12 mouse cellular contexts compared by ENCODE assay signal in genomic region chr8:122905346-122905745, GRCm38 (mm10). TPM values are rescaled to one million over a fixed set of nuclear protein-coding genes. Genes with fewer than 3 reads are reported as not detected.
DNase-seq lines count a peak whose midpoint lies in the region; TF ChIP-seq lines count a peak whose summit lies in the region.
"Had no signal": no experiment of that assay in that cellular context is flagged by ENCODE, and none has a peak within 500 bp of the region (broad histone marks: within the 10 kb centered on the region; RNA-seq: fewer than 3 reads in every experiment).

No protein-coding gene starts in this region.

- no peak overlapping the region for H3ac ChIP-seq in myocyte (ENCODE audit: control insufficient read depth, insufficient read length)

- no peak overlapping the region for H3K4me3 ChIP-seq in myocyte
- H3K4me3 ChIP-seq: erythroblast, embryonic 14.5 days; limb, embryonic 15.5 days had no signal

- peak overlapping the region; percentile 78 for H3K4me2 ChIP-seq in myocyte (ENCODE audit: low read depth)
- H3K4me2 ChIP-seq: limb, embryonic 15.5 days had no signal

- no peaks in the 10 kb centered on the region for H3K27me3 ChIP-seq in myocyte (ENCODE audit: control insufficient read depth, insufficient read depth, insufficient read length)
- H3K27me3 ChIP-seq: limb, embryonic 15.5 days had no signal

- DNase-seq in gastrocnemius, adult 18-20 months (ENCODE audit: low spot score): peak; percentile 77
- DNase-seq in gastrocnemius, postnatal 4 days (ENCODE audit: low spot score in 2 of 2): no peak
- DNase-seq in spleen, adult 12 weeks (ENCODE audit: low spot score): peak; percentile 33
- DNase-seq in spleen, adult 18-20 months: no peak
- peak; percentile 15 for DNase-seq in c-Kit-positive CD71-positive TER-119-positive erythroid progenitor cells, embryonic 14.5 days (ENCODE audit: low spot score)
- no peak for DNase-seq in thymus, postnatal 10 days (ENCODE audit: low spot score in 2 of 2)
- no peak for DNase-seq in frontal cortex, postnatal 25 days (ENCODE audit: low spot score in 2 of 2)
- DNase-seq: retina, postnatal 1 day had no signal

- H3K36me3 ChIP-seq in myocyte (ENCODE audit: control insufficient read depth, insufficient read depth): peaks cover 3% of the 10 kb centered on the region

- peaks cover 75% of the 10 kb centered on the region for H3K79me2 ChIP-seq in myocyte (ENCODE audit: control insufficient read depth, insufficient read depth)

- no peak for TF ChIP-seq POLR2A in myocyte (IDR thresholded peaks at IDR 0.05; ENCODE audit: insufficient read length, low read depth)

TF ChIP-seq in myocyte, 11 proteins besides CTCF, POLR2A, EP300 and RAD21:
- TF ChIP-seq MYOG (IDR thresholded peaks at IDR 0.05; ENCODE audit: control insufficient read depth in 1 of 3, insufficient read depth in 1 of 3, insufficient read length in 2 of 3, low read depth in 2 of 3) (peak in 2 of 3 experiments; percentile 37 to 86), USF1 (IDR thresholded peaks at IDR 0.05; ENCODE audit: low read depth) (no peak), REST (IDR thresholded peaks at IDR 0.05; ENCODE audit: insufficient read depth, insufficient read length) (no peak), SRF (IDR thresholded peaks at IDR 0.05; ENCODE audit: control insufficient read depth, insufficient read length, low read depth) (peak; percentile 39), TCF12 (IDR thresholded peaks at IDR 0.05; ENCODE audit: insufficient read depth, poor library complexity, severe bottlenecking) (no peak), CEBPB (IDR thresholded peaks at IDR 0.05; ENCODE audit: insufficient read depth, poor library complexity, severe bottlenecking) (peak; percentile 33; the same call in 1 of the 2 replicates), TCF3 (IDR thresholded peaks at IDR 0.05; ENCODE audit: insufficient read length, low read depth) (no peak), E2F4 (IDR thresholded peaks at IDR 0.05; ENCODE audit: insufficient read depth) (no peak), MYOD1 (IDR thresholded peaks at IDR 0.05; ENCODE audit: control insufficient read depth in 1 of 3, insufficient read length in 2 of 3, low read depth in 2 of 3) (peak in 2 of 3 experiments; percentile 60 to 89), MAX (IDR thresholded peaks at IDR 0.05; ENCODE audit: low read depth) (no peak), POLR2AphosphoS2 (IDR thresholded peaks at IDR 0.05; ENCODE audit: insufficient read length, low read depth) (peak; percentile 40)

RNA-seq across cellular contexts. Expression of gene Cdh15, which starts 57.6 kb away (rescaled TPM):
- 10 to 100 TPM; 16.2 to 20.5 TPM for total RNA-seq in gastrocnemius, adult 18-20 months (2021)
- 10 to 100 TPM; 54.8 to 65.3 TPM for total RNA-seq in gastrocnemius, postnatal 4 days (2021)
- polyA plus RNA-seq in myocyte (2012; fragmentation: generic; extraction: Trizol): 401 TPM
- total RNA-seq: heart, postnatal 14 days had no signal
- polyA plus RNA-seq: erythroblast, embryonic 14.5 days had no signal

Comparison
In these comparisons a context has a peak if more than half of its experiments do, and no peak if none do; other contexts are left out.
1. DNase-seq: peak in gastrocnemius, adult 18-20 months (single experiment), spleen, adult 12 weeks (single experiment) and c-Kit-positive CD71-positive TER-119-positive erythroid progenitor cells, embryonic 14.5 days (single experiment); none in gastrocnemius, postnatal 4 days (0 of 2), spleen, adult 18-20 months (0 of 2), thymus, postnatal 10 days (0 of 2) and frontal cortex, postnatal 25 days (0 of 2).